Mouse (Mus musculus): ENCODE measurements around the gene Syt3. TPM values are rescaled to one million over a fixed set of nuclear protein-coding genes. Genes with fewer than 3 reads are reported as not detected.

The Syt3 gene
- polyA plus RNA-seq, 1 experiment from 2014 or later, result 0.85 TPM

GRCm38 (mm10) chr7:44446070-44446855 lies 62.4 kb downstream of the Syt3 start:
- H3K27ac ChIP-seq (ENCODE audit: low read length), result no peak overlapping the region
- H3K27me3 ChIP-seq (replicated peaks; ENCODE audit: insufficient read depth, low read length), result peaks cover 32% of the 10 kb centered on the region

More at GRCm38 (mm10) chr7:44446070-44446855, 62.4 kb downstream of the Syt3 start:
- TF ChIP-seq EP300 (IDR thresholded peaks at IDR 0.05), result no peak
- no peak for TF ChIP-seq CTCF (IDR thresholded peaks at IDR 0.05)
- H3K4me1 ChIP-seq (ENCODE audit: insufficient read depth, low read depth, low read length), result no peaks in the 10 kb centered on the region
- no peak overlapping the region for H3K4me2 ChIP-seq (replicated peaks; ENCODE audit: low read depth, low read length)
- no peaks in the 10 kb centered on the region for H3K36me3 ChIP-seq (ENCODE audit: insufficient read depth, low read length)
- ATAC-seq (no peak), DNase-seq (ENCODE audit: low spot score) (no peak)
- WGBS, result 37% methylated on average over 12 of the region's 12 CpGs
- no peak overlapping the region for H3K9ac ChIP-seq (replicated peaks; ENCODE audit: low read depth)
- H3K9me3 ChIP-seq (ENCODE audit: low read length), result no peaks in the 10 kb centered on the region
- H3K4me3 ChIP-seq (ENCODE audit: low read depth, low read length), result no peak overlapping the region

Other genes starting within 250 kb of the Syt3 start
- not detected in 2 replicates for gene Klk1b16, start 247.3 kb upstream of the Syt3 start, polyA plus RNA-seq (2015; fragmentation: Nextera tagmentation; extraction: Ambion mirVana)
- not detected in 2 replicates for gene Klk1b24, start 195.9 kb upstream of the Syt3 start, polyA plus RNA-seq (2015; fragmentation: Nextera tagmentation; extraction: Ambion mirVana)
- gene Klk1b3, start 185.9 kb upstream of the Syt3 start, polyA plus RNA-seq (2015; fragmentation: Nextera tagmentation; extraction: Ambion mirVana), result not detected in 2 replicates
- not detected in 2 replicates for gene Klk1b4, start 176.7 kb upstream of the Syt3 start, polyA plus RNA-seq (2015; fragmentation: Nextera tagmentation; extraction: Ambion mirVana)
- gene Klk1b5, start 168.2 kb upstream of the Syt3 start, polyA plus RNA-seq (2015; fragmentation: Nextera tagmentation; extraction: Ambion mirVana), result not detected in 2 replicates
- not detected in 2 replicates for gene Klk1, start 158.7 kb upstream of the Syt3 start, polyA plus RNA-seq (2015; fragmentation: Nextera tagmentation; extraction: Ambion mirVana)
- gene Gm36864, start 147.9 kb upstream of the Syt3 start, polyA plus RNA-seq (2015; fragmentation: Nextera tagmentation; extraction: Ambion mirVana), result not detected in 2 replicates
- 0.77 and 1.0 TPM in 2 replicates for gene 1700028J19Rik, start 137.4 kb upstream of the Syt3 start, polyA plus RNA-seq (2015; fragmentation: Nextera tagmentation; extraction: Ambion mirVana)
- gene 2410002F23Rik, start 137.4 kb upstream of the Syt3 start, polyA plus RNA-seq (2015; fragmentation: Nextera tagmentation; extraction: Ambion mirVana), result 45.2 and 51.3 TPM in 2 replicates
- gene Acp4, start 126.7 kb upstream of the Syt3 start, polyA plus RNA-seq (2015; fragmentation: Nextera tagmentation; extraction: Ambion mirVana), result not detected in 2 replicates
- not detected in 2 replicates for gene Gm15517, start 122.7 kb upstream of the Syt3 start, polyA plus RNA-seq (2015; fragmentation: Nextera tagmentation; extraction: Ambion mirVana)
- gene Clec11a, start 77.2 kb upstream of the Syt3 start, polyA plus RNA-seq (2015; fragmentation: Nextera tagmentation; extraction: Ambion mirVana), result 2.1 and 2.5 TPM in 2 replicates
- 0.23 and 0.27 TPM in 2 replicates for gene Shank1, start 73.8 kb upstream of the Syt3 start, polyA plus RNA-seq (2015; fragmentation: Nextera tagmentation; extraction: Ambion mirVana)
- gene 1700008O03Rik, start 1.7 kb downstream of the Syt3 start, polyA plus RNA-seq (2015; fragmentation: Nextera tagmentation; extraction: Ambion mirVana), result 0.87 and 1.2 TPM in 2 replicates
- gene Lrrc4b, start 44.9 kb downstream of the Syt3 start, polyA plus RNA-seq (2015; fragmentation: Nextera tagmentation; extraction: Ambion mirVana), result 0.51 and 0.76 TPM in 2 replicates
- not detected in 2 replicates for gene Aspdh, start 81.3 kb downstream of the Syt3 start, polyA plus RNA-seq (2015; fragmentation: Nextera tagmentation; extraction: Ambion mirVana)
- 93.7 and 110 TPM in 2 replicates for gene Josd2, start 83.9 kb downstream of the Syt3 start, polyA plus RNA-seq (2015; fragmentation: Nextera tagmentation; extraction: Ambion mirVana)
- gene Emc10, start 112.4 kb downstream of the Syt3 start, polyA plus RNA-seq (2015; fragmentation: Nextera tagmentation; extraction: Ambion mirVana), result 59.3 and 69.2 TPM in 2 replicates
- gene Fam71e1, start 112.5 kb downstream of the Syt3 start, polyA plus RNA-seq (2015; fragmentation: Nextera tagmentation; extraction: Ambion mirVana), result 11.4 and 12.0 TPM in 2 replicates
- gene Mybpc2, start 140.6 kb downstream of the Syt3 start, polyA plus RNA-seq (2015; fragmentation: Nextera tagmentation; extraction: Ambion mirVana), result 0.37 and 0.46 TPM in 2 replicates
- gene Spib, start 148.0 kb downstream of the Syt3 start, polyA plus RNA-seq (2015; fragmentation: Nextera tagmentation; extraction: Ambion mirVana), result 0.72 and 1.2 TPM in 2 replicates
- 13.5 and 17.5 TPM in 2 replicates for gene Pold1, start 164.7 kb downstream of the Syt3 start, polyA plus RNA-seq (2015; fragmentation: Nextera tagmentation; extraction: Ambion mirVana)
- gene Nr1h2, start 169.8 kb downstream of the Syt3 start, polyA plus RNA-seq (2015; fragmentation: Nextera tagmentation; extraction: Ambion mirVana), result 74.8 and 84.3 TPM in 2 replicates
- gene Napsa, start 188.3 kb downstream of the Syt3 start, polyA plus RNA-seq (2015; fragmentation: Nextera tagmentation; extraction: Ambion mirVana), result 824 and 832 TPM in 2 replicates
- gene Kcnc3, start 206.6 kb downstream of the Syt3 start, polyA plus RNA-seq (2015; fragmentation: Nextera tagmentation; extraction: Ambion mirVana), result 3.8 TPM in 2 replicates

Data from lung, postnatal 0 days (tissue).